Mouse (Mus musculus): ENCODE measurements around the gene Atp9a.
"Not testable (repeated sequence)": the region's sequence is repeated elsewhere in the genome, so short reads cannot be mapped to it uniquely, and the experiment has no call there.

The Atp9a gene

DNA sequence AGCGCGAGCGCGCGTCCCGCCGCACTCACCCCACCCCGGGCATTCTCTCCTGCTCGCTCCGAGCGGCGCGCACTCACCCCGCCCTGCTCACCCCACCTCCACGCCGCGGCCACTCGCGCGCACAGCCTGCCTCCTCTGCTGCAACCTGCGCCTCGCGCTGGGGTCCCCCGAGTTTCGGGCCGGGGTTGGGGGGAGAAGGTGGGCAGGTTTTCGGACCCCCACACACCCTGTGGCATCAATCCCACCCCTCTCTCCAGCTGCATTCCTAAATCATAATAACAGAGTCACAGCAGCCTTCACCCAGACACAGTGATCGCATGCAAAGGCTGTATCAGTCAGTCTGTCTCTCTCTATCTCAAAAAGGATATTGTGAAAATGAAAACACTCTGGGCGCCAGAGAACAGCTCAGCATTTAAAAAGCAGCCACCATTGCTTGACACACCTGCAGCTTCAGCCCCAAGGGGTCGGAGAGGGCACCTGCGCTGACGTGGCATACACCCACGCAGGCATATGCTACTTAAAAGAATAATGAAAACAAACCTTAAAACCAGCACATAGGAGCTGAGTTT, at the start of gene Atp9a:
Gene Atp9a (minus strand): TSS at position 351 of the 569 bp plus-strand sequence.
- no peak for DNase-seq (ENCODE audit: low spot score)

- DNase-seq (ENCODE audit: low spot score) = no peak
Observed at GRCm38 (mm10) chr2:168791115-168791802, 49.0 kb upstream of the Atp9a start.

GRCm38 (mm10) chr2:168786174-168786573, 44.0 kb upstream of the Atp9a start:
- DNase-seq (ENCODE audit: low spot score) = no peak

DNA sequence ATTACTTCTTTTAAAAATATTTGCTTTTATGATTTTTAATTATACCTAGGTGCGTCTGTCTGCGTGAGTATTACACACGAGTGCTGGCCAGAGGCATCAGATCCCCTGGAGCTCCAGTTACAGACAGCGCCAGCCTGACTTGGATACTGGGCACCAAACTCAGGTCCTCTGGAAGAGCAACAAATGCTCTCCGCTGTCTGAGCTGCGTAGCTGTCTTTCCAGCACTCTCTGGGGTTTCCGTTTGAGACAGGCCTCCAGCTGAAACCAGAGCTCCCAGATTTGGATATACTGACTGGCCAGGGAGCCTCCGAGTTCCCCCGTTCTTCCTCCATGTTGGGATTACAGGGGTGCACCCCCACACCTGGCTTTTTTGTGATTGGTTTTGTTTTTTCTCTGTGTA, 38.4 kb upstream of the Atp9a start:
- DNase-seq (ENCODE audit: low spot score) = no peak

GRCm38 (mm10) chr2:168780024-168780423, 37.8 kb upstream of the Atp9a start:
- DNase-seq (ENCODE audit: low spot score) = no peak

DNA sequence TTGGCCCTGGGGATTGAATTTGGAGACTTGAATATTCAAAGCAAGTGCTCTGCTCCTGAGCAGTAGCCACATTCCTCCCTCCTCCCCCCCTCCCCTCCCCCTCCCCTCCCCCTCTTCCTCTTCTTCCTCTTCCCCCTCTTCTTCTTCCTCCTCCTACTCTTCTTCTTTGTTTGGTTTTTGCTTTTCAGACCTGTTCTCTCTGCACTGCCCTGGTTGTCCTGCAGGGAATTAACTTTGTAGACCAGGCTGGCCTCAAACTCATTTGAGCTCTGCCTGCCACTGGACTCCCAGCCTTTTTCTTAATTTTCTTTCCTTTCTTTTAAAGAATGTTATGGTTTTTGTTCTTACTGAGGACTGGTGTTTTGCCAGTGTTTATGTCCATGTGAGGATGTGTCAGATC, 35.3 kb upstream of the Atp9a start:
- DNase-seq (ENCODE audit: low spot score) = no peak

DNA sequence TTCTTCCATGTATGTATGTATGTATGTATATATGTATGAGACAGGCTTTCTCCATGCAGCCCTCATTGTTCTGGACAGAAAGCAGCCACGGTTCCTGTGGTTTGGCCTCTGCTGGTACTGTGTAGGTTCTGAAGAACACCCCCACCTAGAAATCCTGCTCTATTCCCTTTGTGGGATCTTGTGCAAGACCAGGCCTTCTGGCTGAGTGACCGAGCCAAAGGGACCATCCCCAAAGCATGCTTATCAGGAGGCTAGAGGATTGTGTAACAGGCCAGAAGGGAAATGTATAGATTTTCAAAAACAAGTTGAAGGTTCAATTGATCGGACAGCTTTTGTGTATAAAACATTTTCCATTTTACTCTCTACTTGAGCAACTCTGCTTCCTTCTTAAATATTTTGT, 34.0 kb upstream of the Atp9a start:
- no peak for DNase-seq (ENCODE audit: low spot score)

DNA sequence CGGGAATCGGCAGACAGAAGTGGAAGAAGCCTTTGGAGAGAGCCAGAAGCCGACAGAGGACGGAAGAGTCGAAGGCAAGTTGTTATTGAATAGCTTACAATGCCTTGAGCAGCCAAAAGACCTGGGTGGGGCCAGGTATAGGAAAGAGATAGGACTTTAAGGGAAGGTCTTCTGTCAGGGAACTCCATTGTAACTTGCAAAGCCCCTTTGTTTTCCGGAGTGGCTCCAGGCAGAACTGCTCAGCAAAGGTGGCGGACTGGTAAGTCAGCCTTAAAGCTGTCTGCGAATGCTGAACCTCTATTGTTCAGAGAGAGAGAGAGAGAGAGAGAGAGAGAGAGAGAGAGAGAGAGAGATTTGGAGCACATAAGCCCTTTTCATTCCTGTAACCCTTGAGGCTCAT, 27.1 kb upstream of the Atp9a start:
- no peak for DNase-seq (ENCODE audit: low spot score)

- DNase-seq (ENCODE audit: low spot score) = no peak
Observed at GRCm38 (mm10) chr2:168767582-168767981, 25.4 kb upstream of the Atp9a start, which contains the start of gene Sall4. TSS of gene Sall4 (minus strand) at chr2:168767943.

GRCm38 (mm10) chr2:168766538-168767361, 24.5 kb upstream of the Atp9a start:
- no peak for DNase-seq (ENCODE audit: low spot score)

- DNase-seq (ENCODE audit: low spot score) = no peak
Observed at GRCm38 (mm10) chr2:168765696-168766537, 23.7 kb upstream of the Atp9a start.

DNA sequence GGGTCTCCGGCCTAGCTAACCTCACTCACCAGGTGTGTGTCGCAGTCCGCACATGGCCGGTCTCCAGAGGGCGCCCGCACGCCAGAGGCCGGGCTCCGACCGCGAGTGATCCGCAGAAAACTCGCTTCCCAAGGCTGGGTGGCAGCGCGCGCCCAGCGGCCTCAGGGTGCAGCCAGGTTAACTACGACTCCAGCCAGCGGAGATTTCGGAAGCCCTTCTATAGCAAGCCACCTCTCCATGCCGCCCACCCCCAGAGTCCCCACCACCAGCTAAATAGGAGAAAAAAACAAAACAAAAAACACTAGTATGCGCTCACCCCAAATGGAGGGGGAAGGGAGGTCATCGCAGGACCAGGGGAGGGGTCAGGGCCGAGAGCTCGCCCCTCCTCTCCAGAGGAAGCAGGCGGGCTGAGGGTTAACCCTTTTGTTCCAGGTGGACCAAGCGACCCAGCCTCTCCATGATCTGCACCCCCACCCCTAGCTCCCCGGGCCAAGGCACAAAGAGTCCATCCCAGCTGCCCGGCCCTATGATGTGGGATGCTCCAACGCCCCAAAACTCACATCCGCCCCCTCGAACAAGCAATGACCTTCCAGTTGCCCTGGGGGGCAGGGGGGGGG, 23.0 kb upstream of the Atp9a start:
- no peak for DNase-seq (ENCODE audit: low spot score)

GRCm38 (mm10) chr2:168764460-168764867, 22.3 kb upstream of the Atp9a start:
- no peak for DNase-seq (ENCODE audit: low spot score)

DNA sequence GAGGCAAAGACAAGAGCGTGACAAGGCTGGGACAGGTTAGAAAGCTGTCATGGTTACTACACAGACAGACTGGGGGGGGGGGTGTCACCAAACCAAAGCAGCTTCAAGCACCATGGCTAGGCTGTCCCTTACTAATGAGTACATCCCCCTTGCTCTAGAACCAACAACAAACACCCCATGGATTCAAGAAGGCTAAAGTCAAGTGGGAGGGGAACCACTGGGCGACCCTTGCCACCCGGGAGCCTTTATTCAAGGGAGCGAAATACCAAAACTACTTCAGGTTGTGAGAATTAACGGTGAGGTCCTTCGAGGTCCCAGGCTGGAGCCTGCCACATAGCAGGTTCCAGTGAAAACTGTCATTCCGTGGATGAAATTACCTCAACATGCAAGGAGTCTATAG, 21.6 kb upstream of the Atp9a start:
- no peak for DNase-seq (ENCODE audit: low spot score)

DNA sequence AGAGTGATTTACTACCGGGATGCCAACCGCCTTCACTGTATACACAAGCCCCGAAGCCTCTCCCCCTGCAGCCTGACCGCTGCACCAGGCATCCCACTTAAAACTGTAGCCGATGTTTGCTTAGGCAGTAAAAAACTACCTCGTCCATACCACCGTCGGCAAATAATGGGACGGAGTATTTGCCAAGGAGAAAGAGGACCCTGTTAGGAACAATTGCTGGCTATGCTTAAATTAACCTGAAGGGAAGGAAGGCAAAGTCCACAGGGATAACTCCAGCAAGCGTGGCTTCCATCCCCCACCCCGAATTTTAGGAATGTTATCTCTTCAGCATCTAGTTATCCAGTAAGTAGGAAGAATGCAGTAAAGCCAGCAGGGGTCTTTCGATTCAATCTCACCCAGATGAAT, 20.2 kb upstream of the Atp9a start:
- no peak for DNase-seq (ENCODE audit: low spot score)

DNA sequence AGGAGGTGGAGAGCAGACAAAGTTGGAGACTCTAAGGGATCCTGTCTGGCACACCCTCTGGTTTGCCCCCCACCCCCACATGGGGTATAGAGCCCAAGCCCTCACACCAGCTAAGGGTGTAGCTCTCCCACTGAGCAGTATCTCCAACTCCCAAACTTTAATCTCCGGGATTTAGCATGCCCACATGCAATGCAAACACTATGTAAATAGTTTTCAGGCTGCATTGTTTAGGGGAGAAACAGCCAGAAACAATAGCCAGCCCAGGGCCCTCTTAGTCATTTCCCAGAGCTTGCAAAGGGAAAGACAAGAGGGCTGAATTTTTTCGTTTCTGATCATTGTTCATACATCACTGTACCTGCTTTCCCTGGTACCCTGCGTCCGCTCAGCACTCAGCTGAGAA, 19.7 kb upstream of the Atp9a start:
- DNase-seq (ENCODE audit: low spot score) = no peak

DNA sequence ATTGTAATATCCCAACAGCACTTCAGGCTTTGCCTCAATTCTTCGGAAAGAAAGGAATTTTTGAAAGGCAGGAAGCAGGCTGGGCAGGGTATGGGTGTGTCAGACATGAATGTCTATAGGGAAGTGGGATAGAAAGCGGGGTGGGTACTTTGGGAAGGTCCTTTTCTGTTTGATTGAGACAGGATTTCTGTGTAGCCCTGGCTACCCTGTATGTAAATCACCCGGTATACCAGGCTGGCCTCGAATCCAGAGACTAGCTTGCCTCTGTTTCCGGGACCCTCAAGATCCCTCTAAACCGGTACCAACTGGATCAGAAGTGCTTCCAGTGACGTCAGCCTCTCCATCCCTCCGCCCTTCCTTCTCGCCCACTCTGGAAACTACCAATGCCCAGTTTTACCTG, 18.9 kb upstream of the Atp9a start:
- DNase-seq (ENCODE audit: low spot score) = no peak

DNA sequence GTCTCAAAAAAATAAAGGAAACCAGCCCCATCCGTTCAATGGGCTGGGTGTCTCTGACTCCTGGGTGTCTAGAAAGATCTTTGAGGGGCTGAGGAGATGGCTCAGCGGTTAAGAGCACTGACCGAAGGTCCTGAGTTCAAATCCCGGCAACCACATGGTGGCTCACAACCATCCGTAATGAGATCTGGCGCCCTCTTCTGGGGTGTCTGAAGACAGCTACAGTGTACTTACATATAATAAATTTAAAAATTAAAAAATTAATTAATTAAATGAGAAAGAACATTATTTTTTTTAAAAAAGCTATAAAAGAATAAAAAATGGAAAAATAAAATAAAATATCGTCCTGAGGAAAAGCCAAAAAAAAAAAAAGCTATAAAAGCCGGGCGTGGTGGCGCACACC, 2.2 kb upstream of the Atp9a start:
- not testable (repeated sequence) for DNase-seq (ENCODE audit: low spot score)

- peak; percentile 44 for DNase-seq (ENCODE audit: low spot score)
Observed at GRCm38 (mm10) chr2:168742649-168743048, 440 bp upstream of the Atp9a start.

GRCm38 (mm10) chr2:168741273-168742058, 743 bp downstream of the Atp9a start:
- no peak for DNase-seq (ENCODE audit: low spot score)

- no peak for DNase-seq (ENCODE audit: low spot score)
Observed at GRCm38 (mm10) chr2:168740496-168740895, 1.7 kb downstream of the Atp9a start.

All from c-Kit-positive CD71-positive TER-119-positive erythroid progenitor cells, embryonic 14.5 days (primary cell).